Mouse (Mus musculus) megakaryocyte, embryonic 14.5 days (primary cell): ENCODE measurements around the gene Hmgb1.

Experiments
- FLI1 ChIP-seq: IDR thresholded peaks from 2 replicates; pipeline ENCODE4 v1.6.1; 2012; ENCODE audit warnings: low read length, inconsistent platforms, mixed read lengths
- GATA1 ChIP-seq: IDR thresholded peaks from 3 replicates; pipeline ENCODE4 v1.6.1; 2012; ENCODE audit warnings: mixed read lengths, low read length, inconsistent platforms, borderline replicate concordance

DNA sequence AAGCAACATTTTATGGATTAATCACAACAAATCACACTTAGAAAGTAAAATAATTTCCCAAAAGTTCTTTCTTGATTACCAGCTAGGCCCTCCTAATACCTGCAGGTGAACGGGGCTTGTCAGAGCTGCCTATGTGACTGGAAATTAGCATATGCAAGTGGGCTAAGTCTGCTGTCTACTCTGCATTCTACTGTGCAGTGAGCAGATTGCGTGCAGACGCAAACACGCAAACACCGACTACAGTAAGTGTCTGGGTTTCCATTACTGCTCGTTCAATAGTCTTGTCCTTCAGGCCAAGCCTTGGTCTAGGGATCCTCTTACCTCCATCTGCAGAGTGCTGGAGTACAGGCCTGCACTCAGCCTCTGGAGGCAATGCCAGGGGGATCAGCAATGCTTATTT lies 8.6 kb downstream of the Hmgb1 start:
- TF ChIP-seq GATA1 (no peak), FLI1 (no peak)
